9 mouse cellular contexts compared by ENCODE assay signal in genomic region chr11:115277604-115277975, GRCm38 (mm10). TPM values are rescaled to one million over a fixed set of nuclear protein-coding genes. Genes with fewer than 3 reads are reported as not detected.
DNase-seq lines count a peak whose midpoint lies in the region; ATAC-seq and TF ChIP-seq lines count a peak whose summit lies in the region.
"Had no signal": no experiment of that assay in that cellular context is flagged by ENCODE, and none has a peak within 500 bp of the region (broad histone marks: within the 10 kb centered on the region; RNA-seq: fewer than 3 reads in every experiment).

No protein-coding gene starts in this region.

- H3K4me3 ChIP-seq in liver, adult 2 months (ENCODE audit: insufficient read depth, low read depth, low read length) = peak overlapping the region; percentile 43
- peak overlapping the region; percentile 62 for H3K4me3 ChIP-seq in embryonic facial prominence, embryonic 12.5 days
- H3K4me3 ChIP-seq in intestine, embryonic 15.5 days (replicated peaks) = peak overlapping the region; percentile 47
- H3K4me3 ChIP-seq in neural tube, embryonic 13.5 days = peak overlapping the region; percentile 72

- ATAC-seq in embryonic facial prominence, embryonic 12.5 days (ENCODE audit: insufficient number of reproducible peaks, insufficient read depth, low FRiP score, low TSS enrichment) = no peak
- ATAC-seq in intestine, embryonic 15.5 days = 0 out of 2 replicates have a peak, but pooled peaks have one; percentile 5
- ATAC-seq in neural tube, embryonic 13.5 days (ENCODE audit: low read depth) = no peak

- 10% methylated on average over 7 of the region's 7 CpGs for WGBS in liver, adult 2 months
- 18% methylated on average over 7 of the region's 7 CpGs for WGBS in embryonic facial prominence, embryonic 12.5 days
- 18% methylated on average over 7 of the region's 7 CpGs for WGBS in intestine, embryonic 15.5 days
- 17% methylated on average over 7 of the region's 7 CpGs for WGBS in neural tube, embryonic 13.5 days

- no peak for TF ChIP-seq POLR2A in liver, adult 2 months (IDR thresholded peaks at IDR 0.05; ENCODE audit: extremely low read depth, insufficient read depth, low read length)

- H3K27ac ChIP-seq in liver, adult 2 months (replicated peaks; ENCODE audit: insufficient read depth, low read depth, low read length) = peak overlapping the region; percentile 88
- peak overlapping the region; percentile 80 for H3K27ac ChIP-seq in embryonic facial prominence, embryonic 12.5 days
- peak overlapping the region; percentile 70 for H3K27ac ChIP-seq in intestine, embryonic 15.5 days
- peak overlapping the region; percentile 79 for H3K27ac ChIP-seq in neural tube, embryonic 13.5 days (replicated peaks)

- TF ChIP-seq CTCF in liver, adult 2 months (IDR thresholded peaks at IDR 0.05; ENCODE audit: low read depth, low read length) = no peak

- peak overlapping the region; percentile 72 for H3K4me2 ChIP-seq in embryonic facial prominence, embryonic 12.5 days (replicated peaks)
- peak overlapping the region; percentile 59 for H3K4me2 ChIP-seq in intestine, embryonic 15.5 days (replicated peaks)
- H3K4me2 ChIP-seq in neural tube, embryonic 13.5 days = peak overlapping the region; percentile 68

- H3K9me3 ChIP-seq in embryonic facial prominence, embryonic 12.5 days = no peaks in the 10 kb centered on the region
- no peaks in the 10 kb centered on the region for H3K9me3 ChIP-seq in intestine, embryonic 15.5 days
- H3K9me3 ChIP-seq in neural tube, embryonic 13.5 days = no peaks in the 10 kb centered on the region

- no peaks in the 10 kb centered on the region for H3K79me2 ChIP-seq in liver, adult 2 months (ENCODE audit: control insufficient read depth, insufficient read depth, low read length)

- H3K4me1 ChIP-seq in liver, adult 2 months (ENCODE audit: control insufficient read depth, insufficient read depth, low read length) = no peaks in the 10 kb centered on the region; the same call in 1 of the 2 replicates
- peaks cover 19% of the 10 kb centered on the region for H3K4me1 ChIP-seq in embryonic facial prominence, embryonic 12.5 days
- H3K4me1 ChIP-seq in intestine, embryonic 15.5 days (replicated peaks) = peaks cover 18% of the 10 kb centered on the region
- H3K4me1 ChIP-seq in neural tube, embryonic 13.5 days (replicated peaks) = peaks cover 35% of the 10 kb centered on the region

- H3K36me3 ChIP-seq in liver, adult 2 months (ENCODE audit: control insufficient read depth, insufficient read depth, low read length) = no peaks in the 10 kb centered on the region
- no peaks in the 10 kb centered on the region for H3K36me3 ChIP-seq in embryonic facial prominence, embryonic 12.5 days
- no peaks in the 10 kb centered on the region for H3K36me3 ChIP-seq in intestine, embryonic 15.5 days
- no peaks in the 10 kb centered on the region for H3K36me3 ChIP-seq in neural tube, embryonic 13.5 days

- no peaks in the 10 kb centered on the region for H3K27me3 ChIP-seq in liver, adult 2 months (ENCODE audit: control insufficient read depth, insufficient read depth, low read length)
- H3K27me3 ChIP-seq in embryonic facial prominence, embryonic 12.5 days = no peaks in the 10 kb centered on the region
- H3K27me3 ChIP-seq in intestine, embryonic 15.5 days (replicated peaks) = no peaks in the 10 kb centered on the region
- H3K27me3 ChIP-seq in neural tube, embryonic 13.5 days = no peaks in the 10 kb centered on the region

- H3K9ac ChIP-seq in liver, adult 2 months (ENCODE audit: low read depth, low read length) = peak overlapping the region; percentile 79
- H3K9ac ChIP-seq in embryonic facial prominence, embryonic 12.5 days = peak overlapping the region; percentile 57
- peak overlapping the region; percentile 41; the same call in 1 of the 2 replicates for H3K9ac ChIP-seq in intestine, embryonic 15.5 days
- peak overlapping the region; percentile 73 for H3K9ac ChIP-seq in neural tube, embryonic 13.5 days

- no peak for DNase-seq in liver, adult 2 months (ENCODE audit: extremely low read depth, low read depth, low spot score)
- no peak for DNase-seq in liver
- DNase-seq in adrenal gland, postnatal 10 days = no peak
- no peak for DNase-seq in adrenal gland, postnatal 14 days
- no peak for DNase-seq in cerebellum, postnatal 36 days

RNA-seq across cellular contexts. Expression of gene Fdxr, which starts 0.7 kb away (rescaled TPM):
- total RNA-seq in liver, adult 2 months (2014; rRNA removed) = 13.7 and 15.8 TPM in 2 replicates
- polyA plus RNA-seq in liver, adult 2 months (2012; rRNA removed) = 28.3 and 28.4 TPM in 2 replicates
- polyA plus RNA-seq in embryonic facial prominence, embryonic 12.5 days (2016; fragmentation: Nextera tagmentation; extraction: Ambion mirVana) = 14.6 and 17.3 TPM in 2 replicates
- 17.2 and 20.8 TPM in 2 replicates for polyA plus RNA-seq in intestine, embryonic 15.5 days (2015; fragmentation: Nextera tagmentation; extraction: Ambion mirVana)
- polyA plus RNA-seq in neural tube, embryonic 13.5 days (2015; fragmentation: Nextera tagmentation; extraction: Ambion mirVana) = 19.4 and 20.4 TPM in 2 replicates
- 100 to 1,000 TPM; 368 to 383 TPM for total RNA-seq in adrenal gland, postnatal 10 days (2021)
- 592 and 605 TPM in 2 replicates for total RNA-seq in adrenal gland, postnatal 14 days (2021)

RNA-seq across cellular contexts. Expression of gene Grin2c, which starts 10.5 kb away (rescaled TPM):
- under 0.01 TPM in 1 of 2 replicates, not detected in the other for total RNA-seq in liver, adult 2 months (2014; rRNA removed)
- 0.05 and 0.07 TPM in 2 replicates for polyA plus RNA-seq in liver, adult 2 months (2012; rRNA removed)
- polyA plus RNA-seq in embryonic facial prominence, embryonic 12.5 days (2016; fragmentation: Nextera tagmentation; extraction: Ambion mirVana) = 0.06 TPM in 1 of 2 replicates, not detected in the other
- 0.05 and 0.09 TPM in 2 replicates for polyA plus RNA-seq in intestine, embryonic 15.5 days (2015; fragmentation: Nextera tagmentation; extraction: Ambion mirVana)
- polyA plus RNA-seq in neural tube, embryonic 13.5 days (2015; fragmentation: Nextera tagmentation; extraction: Ambion mirVana) = 0.55 and 0.57 TPM in 2 replicates
- under 1 TPM; 0.61 to 0.75 TPM for total RNA-seq in adrenal gland, postnatal 10 days (2021)
- total RNA-seq in adrenal gland, postnatal 14 days (2021) = 0.90 and 0.96 TPM in 2 replicates

RNA-seq across cellular contexts. Expression of gene Fads6, which starts 19.9 kb away (rescaled TPM):
- 56.1 and 78.8 TPM in 2 replicates for total RNA-seq in liver, adult 2 months (2014; rRNA removed)
- polyA plus RNA-seq in liver, adult 2 months (2012; rRNA removed) = 55.3 and 66.0 TPM in 2 replicates
- polyA plus RNA-seq in embryonic facial prominence, embryonic 12.5 days (2016; fragmentation: Nextera tagmentation; extraction: Ambion mirVana) = 0.20 and 0.28 TPM in 2 replicates
- 1.5 and 1.7 TPM in 2 replicates for polyA plus RNA-seq in intestine, embryonic 15.5 days (2015; fragmentation: Nextera tagmentation; extraction: Ambion mirVana)
- polyA plus RNA-seq in neural tube, embryonic 13.5 days (2015; fragmentation: Nextera tagmentation; extraction: Ambion mirVana) = 0.65 and 1.1 TPM in 2 replicates
- 10 to 100 TPM; 12.7 to 16.1 TPM for total RNA-seq in adrenal gland, postnatal 10 days (2021)
- 18.4 and 21.2 TPM in 2 replicates for total RNA-seq in adrenal gland, postnatal 14 days (2021)

RNA-seq across cellular contexts. Expression of gene Otop2, which starts 29.4 kb away (rescaled TPM):
- not detected in 2 replicates for total RNA-seq in liver, adult 2 months (2014; rRNA removed)
- polyA plus RNA-seq in liver, adult 2 months (2012; rRNA removed) = not detected in 2 replicates
- 0.19 TPM in 1 of 2 replicates, not detected in the other for polyA plus RNA-seq in embryonic facial prominence, embryonic 12.5 days (2016; fragmentation: Nextera tagmentation; extraction: Ambion mirVana)
- polyA plus RNA-seq in intestine, embryonic 15.5 days (2015; fragmentation: Nextera tagmentation; extraction: Ambion mirVana) = not detected in 2 replicates
- polyA plus RNA-seq in neural tube, embryonic 13.5 days (2015; fragmentation: Nextera tagmentation; extraction: Ambion mirVana) = not detected in 2 replicates
- not detected for total RNA-seq in adrenal gland, postnatal 10 days (2021)
- total RNA-seq in adrenal gland, postnatal 14 days (2021) = not detected in 2 replicates
- total RNA-seq: adrenal gland, adult 8-10 months had no signal

RNA-seq across cellular contexts. Expression of gene Ush1g, which starts 44.3 kb away (rescaled TPM):
- 0.20 and 0.28 TPM in 2 replicates for total RNA-seq in liver, adult 2 months (2014; rRNA removed)
- 0.26 and 0.50 TPM in 2 replicates for polyA plus RNA-seq in liver, adult 2 months (2012; rRNA removed)
- polyA plus RNA-seq in embryonic facial prominence, embryonic 12.5 days (2016; fragmentation: Nextera tagmentation; extraction: Ambion mirVana) = 0.10 and 0.32 TPM in 2 replicates
- 0.08 TPM in 1 of 2 replicates, not detected in the other for polyA plus RNA-seq in intestine, embryonic 15.5 days (2015; fragmentation: Nextera tagmentation; extraction: Ambion mirVana)
- polyA plus RNA-seq in neural tube, embryonic 13.5 days (2015; fragmentation: Nextera tagmentation; extraction: Ambion mirVana) = 0.14 and 0.18 TPM in 2 replicates
- total RNA-seq in adrenal gland, postnatal 10 days (2021) = under 1 TPM; 0.39 to 1.00 TPM
- total RNA-seq in adrenal gland, postnatal 14 days (2021) = 0.33 and 0.38 TPM in 2 replicates

Comparison
In these comparisons a context has a peak if more than half of its experiments do, and no peak if none do; other contexts are left out.
1. RNA of gene Fads6, which starts 19.9 kb away (polyA plus RNA-seq): 55.3 to 66.0 TPM in liver, adult 2 months; 1.5 to 1.7 TPM in intestine, embryonic 15.5 days, 0.65 to 1.1 TPM in neural tube, embryonic 13.5 days and 0.20 to 0.28 TPM in embryonic facial prominence, embryonic 12.5 days; every median in the first group is over 10 times any median in the second.
2. Peak in every context shown above with its lines, with median percentiles within 50 percentile points of each other: H3K27ac ChIP-seq, H3K4me3 ChIP-seq, H3K9ac ChIP-seq and H3K4me2 ChIP-seq.